Comparison of ENCODE assay signal across 23 mouse cellular contexts in the genomic region with DNA sequence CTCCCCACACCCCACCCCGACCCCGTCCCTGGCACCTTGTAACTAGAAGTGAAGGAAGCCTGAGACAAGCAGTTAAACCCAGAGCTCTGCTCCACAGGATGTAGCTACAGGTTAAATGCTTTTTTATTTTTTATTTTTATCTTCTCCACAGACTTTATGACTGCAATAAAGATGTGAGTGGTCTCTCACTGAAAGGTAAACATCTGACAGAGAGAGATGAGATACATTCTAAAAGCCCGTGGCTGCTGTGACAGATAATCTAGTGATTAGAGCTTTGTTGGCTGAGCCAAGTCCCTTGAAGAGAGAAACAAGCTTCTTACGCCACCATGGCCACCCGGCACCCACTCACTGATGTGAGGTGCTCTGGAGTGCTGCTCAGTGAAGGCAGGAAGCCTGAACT. TPM values are rescaled to one million over a fixed set of nuclear protein-coding genes. Genes with fewer than 3 reads are reported as not detected.
A peak's percentile ranks its signal among the peaks of the same experiment; 100 is the strongest.
DNase-seq lines count a peak whose midpoint lies in the region; ATAC-seq lines count a peak whose summit lies in the region.
"Had no signal": no experiment of that assay in that cellular context is flagged by ENCODE, and none has a peak within 500 bp of the region (broad histone marks: within the 10 kb centered on the region; RNA-seq: fewer than 3 reads in every experiment).

No protein-coding gene starts in this region.

- no peak for ATAC-seq in midbrain, embryonic 11.5 days (ENCODE audit: low FRiP score)
- ATAC-seq in common myeloid progenitor, adult 5-6 weeks (replicated peaks; ENCODE audit: low read depth, poor library complexity, severe bottlenecking): 0 out of 2 replicates have a peak, but pooled peaks have one; percentile 42
- peak; percentile 53; the same call in 1 of the 2 replicates for ATAC-seq in intestine, embryonic 16.5 days
- ATAC-seq: forebrain, embryonic 13.5 days; forebrain, postnatal 0 days had no signal

- H3K27me3 ChIP-seq in midbrain, embryonic 11.5 days (ENCODE audit: control insufficient read depth, insufficient read depth, low read length): no peaks in the 10 kb centered on the region
- H3K27me3 ChIP-seq in midbrain, embryonic 10.5 days (ENCODE audit: low read depth, poor library complexity, severe bottlenecking): no peaks in the 10 kb centered on the region
- H3K27me3 ChIP-seq in intestine, embryonic 16.5 days (replicated peaks; ENCODE audit: control insufficient read depth, insufficient read depth, low read length): no peaks in the 10 kb centered on the region
- H3K27me3 ChIP-seq in embryonic facial prominence, embryonic 10.5 days (replicated peaks; ENCODE audit: low read depth, poor library complexity, severe bottlenecking): no peaks in the 10 kb centered on the region
- H3K27me3 ChIP-seq: CH12.LX; forebrain, embryonic 13.5 days; hindbrain, embryonic 12.5 days had no signal

- H3K9me3 ChIP-seq in midbrain, embryonic 11.5 days (ENCODE audit: control insufficient read depth, low read length): no peaks in the 10 kb centered on the region
- H3K9me3 ChIP-seq in midbrain, embryonic 10.5 days (replicated peaks): no peaks in the 10 kb centered on the region
- no peaks in the 10 kb centered on the region for H3K9me3 ChIP-seq in intestine, embryonic 16.5 days (ENCODE audit: control insufficient read depth, low read length)
- no peaks in the 10 kb centered on the region for H3K9me3 ChIP-seq in embryonic facial prominence, embryonic 10.5 days
- H3K9me3 ChIP-seq: forebrain, embryonic 13.5 days; hindbrain, embryonic 12.5 days had no signal

- no peak overlapping the region for H3K4me2 ChIP-seq in midbrain, embryonic 11.5 days
- H3K4me2 ChIP-seq in intestine, embryonic 16.5 days (ENCODE audit: low read depth, low read length): peak overlapping the region; percentile 9; the same call in 1 of the 2 replicates
- H3K4me2 ChIP-seq: forebrain, embryonic 13.5 days; hindbrain, embryonic 12.5 days had no signal

- no peak overlapping the region for H3K27ac ChIP-seq in midbrain, embryonic 11.5 days (ENCODE audit: low read depth, low read length)
- H3K27ac ChIP-seq in midbrain, embryonic 10.5 days (replicated peaks): no peak overlapping the region
- H3K27ac ChIP-seq in intestine, embryonic 16.5 days (ENCODE audit: low read length): no peak overlapping the region
- H3K27ac ChIP-seq in embryonic facial prominence, embryonic 10.5 days (replicated peaks): no peak overlapping the region
- H3K27ac ChIP-seq: forebrain, embryonic 13.5 days; hindbrain, embryonic 12.5 days had no signal

- WGBS in midbrain, embryonic 11.5 days: 59% methylated on average over 5 of the region's 5 CpGs
- WGBS in midbrain, embryonic 10.5 days: 70% methylated on average over 5 of the region's 5 CpGs
- WGBS in intestine, embryonic 16.5 days: 27% methylated on average over 5 of the region's 5 CpGs
- WGBS in embryonic facial prominence, embryonic 10.5 days: 69% methylated on average over 5 of the region's 5 CpGs

- H3K9ac ChIP-seq in midbrain, embryonic 11.5 days (ENCODE audit: low read length): no peak overlapping the region
- H3K9ac ChIP-seq in intestine, embryonic 16.5 days (ENCODE audit: low read depth, low read length): no peak overlapping the region
- H3K9ac ChIP-seq: forebrain, embryonic 13.5 days; forebrain, postnatal 0 days; hindbrain, embryonic 12.5 days had no signal

- peak; percentile 81 for DNase-seq in midbrain, embryonic 11.5 days (ENCODE audit: low spot score, missing footprints)
- DNase-seq in midbrain, embryonic 10.5 days (ENCODE audit: low spot score): no peak
- DNase-seq in embryonic facial prominence, embryonic 10.5 days (ENCODE audit: low spot score): no peak
- DNase-seq in urinary bladder, postnatal 14 days (ENCODE audit: low spot score): no peak
- DNase-seq: adrenal gland, postnatal 10 days; cerebellum, adult 11 months; cerebellum, adult 8-10 months; cerebellum, postnatal 14 days; forebrain, postnatal 0 days; gastrocnemius, postnatal 14 days; heart, postnatal 10 days; heart, postnatal 4 days had no signal

- no peak overlapping the region for H3K4me3 ChIP-seq in midbrain, embryonic 11.5 days (ENCODE audit: low read depth, low read length)
- H3K4me3 ChIP-seq in midbrain, embryonic 10.5 days: no peak overlapping the region
- H3K4me3 ChIP-seq in intestine, embryonic 16.5 days (ENCODE audit: low read length): no peak overlapping the region
- H3K4me3 ChIP-seq in embryonic facial prominence, embryonic 10.5 days: no peak overlapping the region
- H3K4me3 ChIP-seq: forebrain, embryonic 13.5 days; hindbrain, embryonic 12.5 days had no signal

- no peaks in the 10 kb centered on the region for H3K4me1 ChIP-seq in midbrain, embryonic 11.5 days (ENCODE audit: control insufficient read depth, insufficient read depth, low read length)
- H3K4me1 ChIP-seq in midbrain, embryonic 10.5 days: no peaks in the 10 kb centered on the region
- H3K4me1 ChIP-seq in intestine, embryonic 16.5 days (ENCODE audit: control insufficient read depth, insufficient read depth, low read length): 0 out of 2 replicates have a peak, but pooled peaks cover 4% of the 10 kb centered on the region
- H3K4me1 ChIP-seq in embryonic facial prominence, embryonic 10.5 days: no peaks in the 10 kb centered on the region
- H3K4me1 ChIP-seq: hindbrain, embryonic 12.5 days had no signal

- no peaks in the 10 kb centered on the region for H3K36me3 ChIP-seq in midbrain, embryonic 11.5 days (ENCODE audit: control insufficient read depth, insufficient read depth, low read length)
- H3K36me3 ChIP-seq in midbrain, embryonic 10.5 days: no peaks in the 10 kb centered on the region
- H3K36me3 ChIP-seq in intestine, embryonic 16.5 days (ENCODE audit: control insufficient read depth, insufficient read depth, low read length): no peaks in the 10 kb centered on the region
- no peaks in the 10 kb centered on the region for H3K36me3 ChIP-seq in embryonic facial prominence, embryonic 10.5 days (replicated peaks)
- H3K36me3 ChIP-seq: hindbrain, embryonic 12.5 days had no signal

RNA-seq across cellular contexts. Expression of a gene that starts 34.1 kb away (rescaled TPM):
- polyA plus RNA-seq in midbrain, embryonic 11.5 days (2014; fragmentation: Nextera tagmentation; extraction: Ambion mirVana): 12.4 and 13.4 TPM in 2 replicates
- polyA plus RNA-seq in midbrain, embryonic 10.5 days (2016; fragmentation: Nextera tagmentation; extraction: Ambion mirVana): 9.4 and 9.8 TPM in 2 replicates
- 101 and 109 TPM in 2 replicates for total RNA-seq in common myeloid progenitor, adult 5-6 weeks (2017)
- polyA plus RNA-seq in intestine, embryonic 16.5 days (2015; fragmentation: Nextera tagmentation; extraction: Ambion mirVana): 7.6 and 9.2 TPM in 2 replicates
- polyA plus RNA-seq in embryonic facial prominence, embryonic 10.5 days (2016; fragmentation: Nextera tagmentation; extraction: Ambion mirVana): 7.6 and 7.8 TPM in 2 replicates

RNA-seq across cellular contexts. Expression of a gene that starts 58.8 kb away (rescaled TPM):
- 0.20 and 0.46 TPM in 2 replicates for polyA plus RNA-seq in midbrain, embryonic 11.5 days (2014; fragmentation: Nextera tagmentation; extraction: Ambion mirVana)
- 1.4 and 2.0 TPM in 2 replicates for polyA plus RNA-seq in midbrain, embryonic 10.5 days (2016; fragmentation: Nextera tagmentation; extraction: Ambion mirVana)
- total RNA-seq in common myeloid progenitor, adult 5-6 weeks (2017): not detected in 2 replicates
- polyA plus RNA-seq in intestine, embryonic 16.5 days (2015; fragmentation: Nextera tagmentation; extraction: Ambion mirVana): not detected in 2 replicates
- 0.16 TPM in 1 of 2 replicates, not detected in the other for polyA plus RNA-seq in embryonic facial prominence, embryonic 10.5 days (2016; fragmentation: Nextera tagmentation; extraction: Ambion mirVana)
- total RNA-seq: adrenal gland, postnatal 10 days; adrenal gland, postnatal 4 days; CH12.LX; gastrocnemius, adult 18-20 months; gastrocnemius, postnatal 14 days; heart, postnatal 10 days; heart, postnatal 4 days had no signal
- polyA plus RNA-seq: cortical plate, adult 2 months; embryonic facial prominence, embryonic 14.5 days; gonadal fat pad, adult 2 months; heart, embryonic 14.5 days had no signal
